Mouse (Mus musculus): ENCODE data around the gene Cd300lg. TPM values are rescaled to one million over a fixed set of nuclear protein-coding genes. Genes with fewer than 3 reads are reported as not detected.

The Cd300lg gene
- total and polyA plus RNA-seq, 3 experiments = 51.6 to 102 (median 70.1) TPM

GRCm38 (mm10) chr11:102031149-102031548 lies 10.2 kb upstream of the Cd300lg start:
- no peaks in the 10 kb centered on the region for H3K79me2 ChIP-seq (replicated peaks; ENCODE audit: control insufficient read depth, insufficient read depth, low read length)
- intact Hi-C loops (cut with DNase I) = no loop called here
- H3K27me3 ChIP-seq (ENCODE audit: control insufficient read depth, insufficient read depth, low read length) = no peaks in the 10 kb centered on the region
- H3K27ac ChIP-seq = no peak overlapping the region
- TF ChIP-seq POLR2A (IDR thresholded peaks at IDR 0.05; ENCODE audit: insufficient read depth, low read depth, low read length) (no peak), CTCF (IDR thresholded peaks at IDR 0.05) (no peak), EP300 (IDR thresholded peaks at IDR 0.05; ENCODE audit: insufficient read depth, low read depth, low read length) (no peak)
- H3K36me3 ChIP-seq (ENCODE audit: control insufficient read depth, insufficient read depth, low read length) = no peaks in the 10 kb centered on the region
- no peak for DNase-seq
- H3K9ac ChIP-seq (ENCODE audit: low read depth, low read length) = no peak overlapping the region
- H3K4me3 ChIP-seq = no peak overlapping the region
- peaks cover 2% of the 10 kb centered on the region; the same call in 1 of the 2 replicates for H3K4me1 ChIP-seq (ENCODE audit: control insufficient read depth, insufficient read depth, low read length)
- 57% methylated on average over 7 of the region's 7 CpGs for WGBS

GRCm38 (mm10) chr11:102033055-102033591 lies 8.2 kb upstream of the Cd300lg start:
- no peak for DNase-seq
- WGBS = 92% methylated on average over 12 of the region's 12 CpGs
- Histone ChIP-seq H3K27me3 (ENCODE audit: control insufficient read depth, insufficient read depth, low read length) (no peaks in the 10 kb centered on the region), H3K36me3 (ENCODE audit: control insufficient read depth, insufficient read depth, low read length) (no peaks in the 10 kb centered on the region), H3K4me3 (no peak overlapping the region), H3K4me1 (ENCODE audit: control insufficient read depth, insufficient read depth, low read length) (no peaks in the 10 kb centered on the region), H3K27ac (no peak overlapping the region), H3K79me2 (replicated peaks; ENCODE audit: control insufficient read depth, insufficient read depth, low read length) (no peaks in the 10 kb centered on the region), H3K9ac (ENCODE audit: low read depth, low read length) (no peak overlapping the region)
- intact Hi-C loops (cut with DNase I) = no loop called here
- TF ChIP-seq POLR2A (IDR thresholded peaks at IDR 0.05; ENCODE audit: insufficient read depth, low read depth, low read length) = no peak
- no peak for TF ChIP-seq CTCF (IDR thresholded peaks at IDR 0.05)
- TF ChIP-seq EP300 (IDR thresholded peaks at IDR 0.05; ENCODE audit: insufficient read depth, low read depth, low read length) = no peak

DNA sequence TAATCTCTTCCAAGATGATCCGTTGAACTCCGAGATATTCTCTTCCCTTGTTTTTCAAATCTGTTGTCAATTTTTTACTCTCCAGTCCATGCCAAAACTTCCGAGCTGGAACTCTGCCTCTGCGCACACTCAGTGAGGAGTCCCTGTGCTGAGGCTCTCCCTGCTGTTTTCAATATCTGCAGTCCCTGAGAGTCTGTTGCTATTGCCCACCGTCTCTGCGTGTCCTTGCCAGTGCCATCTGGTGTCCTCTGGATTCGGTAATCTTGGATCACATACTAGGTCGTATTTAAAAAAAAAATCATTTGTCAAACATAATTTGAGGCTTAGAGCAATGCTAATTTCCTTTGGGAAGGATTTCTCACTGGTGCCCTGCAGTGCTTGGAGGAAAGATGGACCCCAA lies 6.4 kb upstream of the Cd300lg start:
- 59% methylated on average over 8 of the region's 8 CpGs for WGBS
- Histone ChIP-seq H3K27ac (no peak overlapping the region), H3K36me3 (ENCODE audit: control insufficient read depth, insufficient read depth, low read length) (no peaks in the 10 kb centered on the region), H3K4me3 (no peak overlapping the region), H3K9ac (ENCODE audit: low read depth, low read length) (no peak overlapping the region), H3K4me1 (ENCODE audit: control insufficient read depth, insufficient read depth, low read length) (no peaks in the 10 kb centered on the region), H3K79me2 (replicated peaks; ENCODE audit: control insufficient read depth, insufficient read depth, low read length) (no peaks in the 10 kb centered on the region), H3K27me3 (ENCODE audit: control insufficient read depth, insufficient read depth, low read length) (no peaks in the 10 kb centered on the region)
- DNase-seq = no peak
- no peak for TF ChIP-seq CTCF (IDR thresholded peaks at IDR 0.05)
- TF ChIP-seq POLR2A (IDR thresholded peaks at IDR 0.05; ENCODE audit: insufficient read depth, low read depth, low read length) = no peak
- TF ChIP-seq EP300 (IDR thresholded peaks at IDR 0.05; ENCODE audit: insufficient read depth, low read depth, low read length) = no peak
- intact Hi-C loops (cut with DNase I) = no loop called here

DNA sequence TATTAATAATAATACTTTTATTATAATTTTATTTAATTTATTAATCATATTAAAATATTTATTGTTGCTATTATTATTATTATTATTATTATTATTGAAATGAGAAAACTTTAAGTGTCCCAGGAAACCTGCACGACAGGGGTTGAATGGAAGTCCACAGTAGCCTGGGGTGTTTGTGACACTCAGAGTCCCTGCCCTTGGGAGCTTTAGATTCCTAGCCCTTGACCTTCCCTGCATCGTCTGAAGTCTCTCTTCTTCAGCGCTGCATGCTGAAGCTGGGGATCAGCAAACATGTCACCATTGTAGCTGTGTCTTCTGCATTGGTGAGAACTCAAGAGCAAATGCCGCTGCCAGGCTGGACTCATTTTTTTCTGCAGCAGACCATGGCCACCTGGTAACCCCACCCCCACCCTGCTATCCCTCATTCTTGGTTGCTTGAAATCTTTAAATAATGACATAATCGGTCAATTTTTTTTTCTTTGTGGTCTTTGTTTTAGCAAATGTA lies 5.8 kb upstream of the Cd300lg start:
- intact Hi-C loops (cut with DNase I) = no loop called here
- H3K79me2 ChIP-seq (replicated peaks; ENCODE audit: control insufficient read depth, insufficient read depth, low read length) = no peaks in the 10 kb centered on the region
- no peak overlapping the region for H3K4me3 ChIP-seq
- H3K4me1 ChIP-seq (ENCODE audit: control insufficient read depth, insufficient read depth, low read length) = no peaks in the 10 kb centered on the region
- no peaks in the 10 kb centered on the region for H3K36me3 ChIP-seq (ENCODE audit: control insufficient read depth, insufficient read depth, low read length)
- no peak overlapping the region for H3K9ac ChIP-seq (ENCODE audit: low read depth, low read length)
- WGBS = 82% methylated on average over 5 of the region's 5 CpGs
- no peak for TF ChIP-seq POLR2A (IDR thresholded peaks at IDR 0.05; ENCODE audit: insufficient read depth, low read depth, low read length)
- TF ChIP-seq CTCF (IDR thresholded peaks at IDR 0.05) = no peak
- no peak for TF ChIP-seq EP300 (IDR thresholded peaks at IDR 0.05; ENCODE audit: insufficient read depth, low read depth, low read length)
- H3K27ac ChIP-seq = no peak overlapping the region
- no peaks in the 10 kb centered on the region for H3K27me3 ChIP-seq (ENCODE audit: control insufficient read depth, insufficient read depth, low read length)
- DNase-seq = no peak

DNA sequence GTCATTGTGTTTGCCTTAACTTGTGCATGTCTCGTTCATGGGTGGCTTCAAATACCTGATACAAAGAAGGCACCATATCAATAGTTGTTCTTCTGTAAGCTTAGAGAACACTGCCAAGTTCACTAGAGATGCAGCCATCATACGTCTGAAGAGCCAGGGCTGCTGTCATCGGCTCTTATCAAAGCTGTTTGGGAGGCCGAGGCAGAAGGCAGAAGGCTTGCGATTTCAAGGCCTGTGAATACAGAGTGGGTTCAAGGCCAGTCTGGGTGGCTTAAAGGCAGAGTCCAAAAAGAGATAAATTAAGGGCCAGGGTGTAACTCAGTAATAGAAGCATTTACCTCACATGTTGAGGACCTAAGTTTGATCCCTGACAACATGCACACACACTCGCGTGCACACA lies 5.0 kb upstream of the Cd300lg start:
- TF ChIP-seq CTCF (IDR thresholded peaks at IDR 0.05) = no peak
- no peak for TF ChIP-seq POLR2A (IDR thresholded peaks at IDR 0.05; ENCODE audit: insufficient read depth, low read depth, low read length)
- TF ChIP-seq EP300 (IDR thresholded peaks at IDR 0.05; ENCODE audit: insufficient read depth, low read depth, low read length) = no peak
- H3K27me3 ChIP-seq (ENCODE audit: control insufficient read depth, insufficient read depth, low read length) = no peaks in the 10 kb centered on the region
- no peaks in the 10 kb centered on the region for H3K79me2 ChIP-seq (replicated peaks; ENCODE audit: control insufficient read depth, insufficient read depth, low read length)
- H3K4me3 ChIP-seq = no peak overlapping the region
- no peaks in the 10 kb centered on the region for H3K4me1 ChIP-seq (ENCODE audit: control insufficient read depth, insufficient read depth, low read length)
- no peak overlapping the region for H3K9ac ChIP-seq (ENCODE audit: low read depth, low read length)
- intact Hi-C loops (cut with DNase I) = no loop called here
- 75% methylated on average over 7 of the region's 7 CpGs for WGBS
- DNase-seq = no peak
- H3K36me3 ChIP-seq (ENCODE audit: control insufficient read depth, insufficient read depth, low read length) = no peaks in the 10 kb centered on the region
- H3K27ac ChIP-seq = no peak overlapping the region

- Histone ChIP-seq H3K27me3 (ENCODE audit: control insufficient read depth, insufficient read depth, low read length) (no peaks in the 10 kb centered on the region), H3K27ac (no peak overlapping the region), H3K4me1 (ENCODE audit: control insufficient read depth, insufficient read depth, low read length) (no peaks in the 10 kb centered on the region), H3K9ac (ENCODE audit: low read depth, low read length) (no peak overlapping the region), H3K4me3 (no peak overlapping the region), H3K79me2 (replicated peaks; ENCODE audit: control insufficient read depth, insufficient read depth, low read length) (no peaks in the 10 kb centered on the region), H3K36me3 (ENCODE audit: control insufficient read depth, insufficient read depth, low read length) (no peaks in the 10 kb centered on the region)
- DNase-seq = no peak
- intact Hi-C loops (cut with DNase I) = no loop called here
- TF ChIP-seq EP300 (IDR thresholded peaks at IDR 0.05; ENCODE audit: insufficient read depth, low read depth, low read length) (no peak), POLR2A (IDR thresholded peaks at IDR 0.05; ENCODE audit: insufficient read depth, low read depth, low read length) (no peak), CTCF (IDR thresholded peaks at IDR 0.05) (no peak)
- 84% methylated on average over 6 of the region's 6 CpGs for WGBS
Measured at GRCm38 (mm10) chr11:102037789-102038188, 3.5 kb upstream of the Cd300lg start.

All from heart, adult 2 months (tissue).